Mouse (Mus musculus) spleen, adult 2 months (tissue): ENCODE data around the gene Olfr410. TPM values are rescaled to one million over a fixed set of nuclear protein-coding genes. Genes with fewer than 3 reads are reported as not detected.

Source experiments
- DNase-seq, 2 experiments: peaks; one replicate each; pipeline versions ENCODE4 v3.0.0 to v3.0.0-alpha.2; 2012 to 2021; ENCODE audit warnings: low spot score in 2 of 2, low read depth in 1 of 2
- H3K27ac ChIP-seq: fragments of 200-500 bp; 2 replicates; pipeline ENCODE4 v1.5.1; 2012; ENCODE audit warnings: low read length, inconsistent platforms; ENCODE audit not compliant: insufficient read depth
- H3K27me3 ChIP-seq: fragments of 200-500 bp; 2 replicates; pipeline ENCODE4 v1.6.1; 2012; ENCODE audit warnings: mild to moderate bottlenecking, moderate library complexity, low read length, inconsistent platforms; ENCODE audit not compliant: control insufficient read depth, insufficient read depth
- H3K36me3 ChIP-seq: fragments of 200-500 bp; 2 replicates; pipeline ENCODE4 v1.6.1; 2012; ENCODE audit warnings: mild to moderate bottlenecking, low read length, inconsistent platforms; ENCODE audit not compliant: control insufficient read depth, insufficient read depth
- H3K4me1 ChIP-seq: fragments of 200-500 bp; 2 replicates; pipeline ENCODE4 v1.6.1; 2011; ENCODE audit warnings: inconsistent platforms; ENCODE audit not compliant: control insufficient read depth, insufficient read depth, insufficient read length
- H3K4me3 ChIP-seq: fragments of 200-500 bp; 2 replicates; pipeline ENCODE4 v1.5.1; 2011; ENCODE audit warnings: mild to moderate bottlenecking, inconsistent platforms; ENCODE audit not compliant: insufficient read depth, insufficient read length; ENCODE audit errors: extremely low read depth
- CTCF ChIP-seq: fragments of 200-500 bp; IDR thresholded peaks from 2 replicates; pipeline ENCODE4 v1.5.1; 2011; ENCODE audit warnings: mild to moderate bottlenecking, inconsistent platforms; ENCODE audit not compliant: insufficient read depth, insufficient read length, insufficient replicate concordance; ENCODE audit errors: extremely low read depth
- POLR2A ChIP-seq: fragments of 200-500 bp; IDR thresholded peaks from 2 replicates; pipeline ENCODE4 v1.6.1; 2011; ENCODE audit warnings: low read depth, low read length, inconsistent platforms
- WGBS: fragments of 180-500 bp; shearing (Covaris S2); methylation state at CpG from one replicate; pipeline ENCODE4 v1.1.7; 2018; 5-methylcytosine and 5-hydroxymethylcytosine counted together
- polyA plus RNA-seq: library from polyadenylated mRNA; depleted of rRNA; stranded (reverse); fragments of >200 nt; gene quantifications from 2 replicates; pipeline ENCODE4 v1.2.3, GENCODE M21; 2012; rRNA removed

Olfr410 gene
- polyA plus RNA-seq, 1 experiment: not detected

DNA sequence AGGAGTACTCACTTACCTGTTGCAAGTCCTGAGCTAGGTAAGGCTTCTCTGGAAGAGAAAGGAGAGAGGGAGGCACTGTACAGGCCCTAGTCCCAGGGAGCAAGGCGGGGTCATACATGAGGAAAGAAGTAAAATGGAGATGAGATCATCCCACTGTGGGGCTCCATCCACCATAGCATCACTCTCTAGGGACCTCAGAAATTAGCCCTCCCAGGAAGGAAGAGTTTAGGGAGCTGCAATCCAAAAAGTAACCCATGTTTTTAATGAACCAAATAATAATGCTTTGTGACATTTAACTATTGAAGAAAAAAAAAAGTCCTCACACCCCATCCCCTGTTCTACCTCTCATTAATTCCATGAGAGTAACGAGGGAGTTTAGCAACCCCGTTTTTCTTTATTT is 14.7 kb upstream of the Olfr410 start, which contains the start of gene Olfr411:
Gene Olfr411, minus strand, starts transcription at position 101 of the 400 bp plus-strand sequence.
- Histone ChIP-seq H3K27me3 (no peaks in the 10 kb centered on the region; the same call in 1 of the 2 replicates), H3K36me3 (no peaks in the 10 kb centered on the region), H3K4me3 (no peak within 1 kb of the TSS), H3K4me1 (no peaks in the 10 kb centered on the region), H3K27ac (no peak within 1 kb of the TSS)
- 77% methylated on average over 3 of the region's 3 CpGs for WGBS
- DNase-seq: no peak
- TF ChIP-seq POLR2A: no peak
- no peak for TF ChIP-seq CTCF

DNA sequence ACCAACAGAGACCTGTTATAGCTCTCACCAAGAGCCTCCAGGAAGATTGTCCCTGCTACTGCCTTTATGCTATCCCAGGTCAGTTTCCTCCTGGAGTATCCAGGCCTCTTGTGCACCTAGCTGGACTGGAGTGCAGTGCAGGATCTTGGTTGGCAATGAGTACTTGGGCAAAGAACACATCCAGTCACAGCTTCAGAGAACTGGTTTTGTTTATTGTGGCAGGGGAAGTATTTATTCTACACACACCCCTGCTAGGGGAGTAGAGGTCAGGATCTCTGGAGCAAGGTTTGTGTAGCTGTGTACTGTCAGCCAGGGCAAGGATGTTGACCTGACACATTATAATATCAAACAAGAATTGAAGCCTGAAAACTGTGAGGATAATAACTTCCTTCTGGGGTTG is 9.1 kb downstream of the Olfr410 start:
- H3K4me1 ChIP-seq: no peaks in the 10 kb centered on the region; the same call in 1 of the 2 replicates
- H3K36me3 ChIP-seq: no peaks in the 10 kb centered on the region
- no peaks in the 10 kb centered on the region for H3K27me3 ChIP-seq
- H3K27ac ChIP-seq: no peak overlapping the region
- no peak for TF ChIP-seq CTCF
- TF ChIP-seq POLR2A: no peak
- no peak overlapping the region for H3K4me3 ChIP-seq
- DNase-seq: no peak

DNA sequence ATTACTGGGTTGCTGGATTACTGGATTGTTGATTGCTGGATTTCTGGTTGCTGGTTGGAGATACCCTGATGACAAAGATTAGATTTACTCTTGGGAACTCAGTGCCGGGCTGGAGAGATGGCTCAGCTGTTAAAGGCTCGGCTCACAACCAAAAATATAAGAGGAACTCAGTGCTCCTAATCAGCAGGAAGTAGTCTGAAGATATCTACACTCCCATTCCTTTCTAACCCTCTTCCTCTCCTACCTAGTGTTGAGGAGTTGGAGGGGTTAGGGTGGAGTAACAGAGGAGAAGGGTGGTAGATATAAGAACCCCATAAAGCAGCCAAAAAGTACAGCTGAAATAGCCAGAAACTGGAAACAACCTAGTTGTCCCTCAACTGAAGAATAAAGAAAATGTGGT is 11.8 kb downstream of the Olfr410 start:
- TF ChIP-seq POLR2A (no peak), CTCF (no peak)
- H3K27me3 ChIP-seq: no peaks in the 10 kb centered on the region
- WGBS: 32% methylated on average over 2 of the region's 2 CpGs
- no peaks in the 10 kb centered on the region for H3K36me3 ChIP-seq
- DNase-seq: no peak
- no peaks in the 10 kb centered on the region for H3K4me1 ChIP-seq
- H3K27ac ChIP-seq: no peak overlapping the region
- no peak overlapping the region for H3K4me3 ChIP-seq

DNA sequence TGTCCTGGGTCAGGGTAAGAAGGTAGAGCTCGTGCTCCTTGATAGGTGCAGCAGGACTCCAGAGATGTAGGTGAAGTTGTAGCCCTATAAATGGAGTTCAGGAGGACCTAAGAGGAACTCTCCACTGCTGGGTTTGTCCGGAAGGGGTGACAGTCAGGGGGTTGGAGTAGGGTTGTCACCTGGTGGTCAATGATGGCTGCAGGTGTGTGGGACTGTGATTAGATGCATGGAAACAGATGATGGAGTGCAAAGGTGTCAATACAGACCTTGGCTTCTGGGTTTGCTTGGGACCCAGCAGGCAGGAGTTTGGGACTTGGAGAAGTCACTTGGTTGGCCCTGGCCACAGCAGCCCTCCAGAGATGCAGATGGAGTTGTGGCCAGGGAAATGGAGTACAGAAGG is 50.6 kb downstream of the Olfr410 start:
- H3K36me3 ChIP-seq: no peaks in the 10 kb centered on the region
- no peaks in the 10 kb centered on the region for H3K4me1 ChIP-seq
- WGBS: 67% methylated on average over 2 of the region's 2 CpGs
- TF ChIP-seq CTCF (no peak), POLR2A (no peak)
- DNase-seq: no peak
- H3K27ac ChIP-seq: no peak overlapping the region
- no peak overlapping the region for H3K4me3 ChIP-seq
- no peaks in the 10 kb centered on the region for H3K27me3 ChIP-seq

DNA sequence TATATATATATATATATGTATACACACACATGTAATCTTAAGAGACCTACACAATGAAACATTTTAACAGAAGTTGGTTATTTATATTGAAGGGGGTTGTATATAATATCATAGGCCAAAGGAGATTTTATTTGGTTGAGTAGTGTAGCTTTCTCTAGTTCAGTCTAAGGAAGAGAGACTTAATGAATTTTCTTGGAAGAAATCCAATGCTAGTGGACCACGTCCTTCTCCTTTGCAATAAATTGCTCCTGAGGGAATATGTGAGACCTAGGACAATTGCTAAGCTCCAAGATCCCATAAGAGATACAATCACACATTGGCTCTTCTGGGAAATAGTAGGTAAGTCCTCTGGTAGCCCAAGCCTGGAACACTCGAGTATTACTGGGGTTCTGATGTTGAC is 54.4 kb downstream of the Olfr410 start, which contains the start of gene Olfr59:
Gene Olfr59, plus strand, starts transcription at position 301 of the 400 bp plus-strand sequence.
- H3K27ac ChIP-seq: no peak within 1 kb of the TSS
- no peak within 1 kb of the TSS for H3K4me3 ChIP-seq
- 70% methylated on average over 2 of the region's 2 CpGs for WGBS
- no peaks in the 10 kb centered on the region for H3K4me1 ChIP-seq
- TF ChIP-seq CTCF: no peak
- TF ChIP-seq POLR2A: no peak
- H3K36me3 ChIP-seq: no peaks in the 10 kb centered on the region
- DNase-seq: no peak
- H3K27me3 ChIP-seq: no peaks in the 10 kb centered on the region

Other genes starting within 250 kb of the Olfr410 start
- not detected in 2 replicates for gene Olfr401, start 224.3 kb downstream of the Olfr410 start, polyA plus RNA-seq
- gene Olfr402, start 184.5 kb downstream of the Olfr410 start, polyA plus RNA-seq: not detected in 2 replicates
- gene Olfr403, start 151.8 kb downstream of the Olfr410 start, polyA plus RNA-seq: not detected in 2 replicates
- not detected in 2 replicates for gene Olfr43, start 126.7 kb downstream of the Olfr410 start, polyA plus RNA-seq
- gene Olfr406, start 78.2 kb downstream of the Olfr410 start, polyA plus RNA-seq: not detected in 2 replicates
- gene Olfr59, start 54.3 kb downstream of the Olfr410 start, polyA plus RNA-seq: not detected in 2 replicates
- not detected in 2 replicates for gene Olfr411, start 14.6 kb upstream of the Olfr410 start, polyA plus RNA-seq
- gene Olfr412, start 24.0 kb upstream of the Olfr410 start, polyA plus RNA-seq: not detected in 2 replicates